Mouse (Mus musculus) frontal cortex, postnatal 36 days (tissue): Measurements from ENCODE around the gene P2rx1.

ENCODE experiments used
- DNase-seq, 2 experiments: peaks; one replicate each; pipeline ENCODE4 v3.0.0; 2022; ENCODE audit warnings: low spot score in 2 of 2

Gene P2rx1

DNA sequence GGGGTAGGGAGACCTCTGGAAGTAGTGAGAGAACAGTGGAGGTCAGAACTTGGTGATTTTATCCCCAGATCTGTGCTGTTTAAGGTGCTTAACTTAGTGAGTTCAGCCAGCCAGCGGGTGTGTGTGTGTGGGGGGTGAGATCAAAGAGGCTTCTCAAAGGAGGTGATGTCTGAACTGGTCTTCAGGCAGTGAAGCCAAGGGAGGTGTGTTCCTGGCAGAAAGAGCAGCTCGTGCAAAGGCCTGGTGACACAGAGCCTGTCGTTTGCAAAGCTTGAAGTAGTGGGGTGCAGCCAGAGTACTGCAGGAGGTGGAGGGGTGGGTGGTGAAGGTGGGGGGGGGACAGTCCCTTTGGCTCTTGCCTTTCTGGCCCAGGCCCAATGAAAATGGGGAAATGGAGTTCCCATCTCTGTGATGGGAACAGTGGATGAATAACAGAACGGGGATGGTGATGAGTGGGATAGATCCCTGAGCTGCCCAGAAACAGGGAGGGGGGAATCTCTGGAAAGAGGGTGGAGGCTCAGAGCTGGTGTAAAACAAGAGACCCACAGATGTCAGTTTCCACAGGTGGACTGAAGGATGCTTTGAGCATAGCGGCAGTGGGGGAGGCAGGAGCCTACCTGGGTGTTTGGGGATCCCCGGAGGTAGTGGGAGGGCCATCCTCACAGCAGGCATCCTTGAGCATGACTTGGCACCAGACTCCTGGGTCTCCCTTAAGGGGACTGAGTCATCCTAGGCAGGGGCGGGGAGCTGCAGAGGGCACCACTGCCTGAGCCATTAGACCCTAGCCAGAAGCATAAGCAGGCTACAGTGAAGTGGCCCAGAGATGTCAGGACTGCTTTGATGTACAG, 22.3 kb downstream of the P2rx1 start:
- DNase-seq, result no peak

DNA sequence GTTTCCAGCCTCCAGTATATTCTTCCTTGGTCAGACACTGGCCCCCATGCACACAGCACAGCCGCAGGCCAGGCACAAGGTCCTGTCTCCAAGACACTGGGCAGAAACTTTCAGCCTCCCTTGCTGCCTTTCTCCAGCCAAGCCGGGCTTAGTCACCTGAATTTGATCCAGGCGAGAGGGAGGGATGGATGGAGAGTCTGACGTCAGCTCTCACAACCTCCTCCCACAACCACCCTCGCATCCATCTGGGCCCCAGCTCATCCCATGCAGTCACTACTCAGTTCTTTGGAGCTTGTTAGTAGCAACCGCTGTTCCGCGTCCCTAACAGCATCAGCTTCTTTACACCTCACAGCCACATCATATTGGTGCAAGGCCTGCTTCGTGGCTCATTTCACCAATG, 24.2 kb downstream of the P2rx1 start:
- DNase-seq, result peak; percentile 89 to 94

DNA sequence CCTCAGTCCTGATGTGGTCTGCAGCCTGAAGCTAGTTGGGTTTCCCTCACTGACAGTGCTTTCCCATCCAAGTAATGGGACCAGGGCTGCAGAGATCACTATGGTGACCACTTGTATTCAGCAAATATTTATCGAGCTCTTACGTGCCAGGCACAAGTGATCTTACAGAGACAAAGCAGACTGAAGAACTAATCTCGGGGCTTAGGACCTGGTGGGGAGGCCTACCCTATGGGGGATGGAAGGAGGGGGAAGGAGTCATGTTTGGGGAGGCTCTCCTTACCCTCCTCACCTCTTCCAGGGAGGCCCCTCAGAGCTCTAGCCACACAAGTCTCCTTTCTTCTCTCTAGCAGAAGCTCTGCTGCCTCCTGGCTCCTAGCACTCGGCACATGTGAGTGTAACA, 24.9 kb downstream of the P2rx1 start:
- no peak for DNase-seq

DNA sequence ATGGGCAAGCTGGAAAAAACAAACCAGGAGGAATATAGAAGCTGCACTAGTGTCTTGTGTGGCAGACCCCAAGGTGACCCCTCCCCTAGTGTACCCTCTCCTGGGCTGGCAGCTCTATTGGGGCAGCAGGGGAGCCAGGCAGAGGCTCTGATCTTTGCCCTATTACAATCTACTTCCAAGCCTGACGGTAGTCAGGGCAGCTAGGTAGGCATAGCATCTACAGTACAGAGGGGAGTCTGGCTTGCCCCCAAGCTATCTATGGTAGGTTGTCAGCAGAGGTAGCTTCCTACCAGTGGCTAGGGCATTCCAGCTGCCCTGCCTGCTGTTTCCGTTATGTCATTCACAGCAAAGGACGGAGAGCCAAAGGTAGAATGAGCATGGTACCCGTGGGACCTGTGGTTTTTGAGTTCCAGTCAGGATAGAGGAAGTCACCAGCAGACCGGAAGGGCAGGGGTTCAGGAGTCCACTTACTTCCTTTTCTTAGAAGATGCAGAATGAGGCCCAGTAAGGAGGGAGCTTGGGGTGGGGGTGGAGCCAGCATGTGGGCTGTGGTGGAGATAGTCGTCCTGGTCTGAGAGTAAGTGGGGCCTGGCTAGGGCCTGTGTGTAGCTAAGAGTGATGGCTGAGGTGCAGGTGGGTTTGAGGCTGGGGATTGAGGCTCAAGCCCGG, 25.5 kb downstream of the P2rx1 start:
- no peak for DNase-seq

DNA sequence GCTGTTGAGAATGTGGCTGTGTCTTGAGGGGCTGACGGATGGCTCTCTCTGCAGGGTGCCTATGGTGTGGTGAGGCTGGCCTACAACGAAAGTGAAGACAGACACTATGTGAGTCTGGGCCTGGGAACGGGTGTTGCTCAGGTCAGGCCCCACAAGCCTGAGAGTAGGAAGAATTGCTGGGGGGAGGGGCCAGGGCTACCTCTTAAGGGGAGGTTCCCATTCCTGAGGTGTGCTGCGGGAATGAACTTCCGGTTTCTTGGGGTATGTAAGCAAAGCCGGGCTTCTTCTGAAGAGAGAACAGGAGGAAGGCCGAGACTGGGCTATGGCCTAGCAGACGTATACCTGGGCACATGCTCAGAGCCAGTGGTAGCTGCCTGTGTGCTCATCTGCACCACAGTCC, 28.1 kb downstream of the P2rx1 start:
- no peak for DNase-seq

DNA sequence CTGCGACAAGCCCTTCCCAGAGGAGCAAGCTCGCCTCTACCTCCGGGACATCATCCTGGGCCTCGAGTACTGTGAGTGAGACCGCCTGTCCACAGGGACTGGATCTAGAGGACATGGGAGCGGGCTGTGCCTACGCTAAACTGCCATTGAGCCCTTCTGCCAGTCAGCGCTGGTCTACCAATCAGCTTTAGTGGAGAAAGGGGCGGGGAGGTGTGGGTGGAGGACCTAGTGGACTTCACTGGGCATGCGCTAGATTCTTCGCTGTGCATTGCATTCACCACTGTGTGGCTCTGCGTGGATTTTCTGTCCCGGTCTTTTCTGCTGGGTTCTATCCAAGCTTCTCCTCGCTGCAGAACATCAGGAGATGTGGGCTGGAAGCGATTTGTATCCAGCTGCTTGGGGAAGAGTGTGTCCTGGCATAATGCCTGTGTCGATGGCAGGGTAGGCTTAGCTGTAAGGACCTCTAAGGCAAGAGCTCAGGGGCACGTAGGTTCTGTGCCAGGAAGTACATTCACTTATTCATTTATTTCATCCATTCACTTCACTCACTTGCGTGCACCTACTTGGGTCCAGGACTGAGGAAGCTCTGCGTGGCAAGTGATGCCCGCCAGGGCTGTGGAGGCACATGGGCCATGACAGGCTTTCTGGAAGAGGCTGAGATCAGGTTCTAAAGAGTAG, 32.1 kb downstream of the P2rx1 start:
- peak; percentile 88 to 94 for DNase-seq

DNA sequence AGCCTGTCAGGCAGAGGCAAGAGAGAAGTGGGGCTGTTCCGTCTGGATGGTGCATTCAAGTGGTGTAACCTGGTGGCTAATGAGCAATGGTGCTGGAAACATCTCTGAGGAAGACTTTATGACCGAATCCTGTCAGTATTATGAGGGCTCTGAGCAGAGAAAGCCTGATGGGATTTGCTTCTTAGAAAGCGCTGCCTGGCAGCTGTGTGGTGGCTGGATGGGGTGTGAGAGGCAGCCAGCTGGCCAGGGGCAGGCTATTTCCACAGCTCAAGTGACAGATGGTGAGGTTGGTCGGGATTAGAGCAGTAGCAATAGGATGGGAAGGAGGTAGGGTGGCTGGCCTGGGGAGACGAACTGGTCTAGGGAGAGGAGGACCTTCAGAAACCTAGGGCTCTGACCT, 32.6 kb downstream of the P2rx1 start:
- no peak for DNase-seq

DNA sequence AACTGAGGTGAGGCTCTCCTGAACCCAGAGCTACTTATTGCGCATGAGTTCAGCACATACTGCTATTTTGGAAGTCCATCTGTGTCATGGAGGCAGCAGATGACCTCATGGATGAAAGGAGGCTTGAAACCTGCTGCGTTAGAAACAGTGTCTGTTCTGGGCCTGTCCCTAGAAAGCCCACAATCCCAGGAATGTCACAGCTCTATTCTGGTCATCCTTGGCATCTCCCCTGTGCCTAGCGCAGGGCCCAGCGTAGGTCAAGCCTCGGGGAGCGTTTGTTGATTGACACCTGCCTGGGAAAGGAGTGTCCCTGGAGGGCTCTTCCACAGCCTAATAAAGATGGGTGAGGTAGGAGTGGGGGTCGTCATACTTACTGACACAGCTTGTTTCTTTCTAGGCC, 37.2 kb downstream of the P2rx1 start:
- no peak for DNase-seq

DNA sequence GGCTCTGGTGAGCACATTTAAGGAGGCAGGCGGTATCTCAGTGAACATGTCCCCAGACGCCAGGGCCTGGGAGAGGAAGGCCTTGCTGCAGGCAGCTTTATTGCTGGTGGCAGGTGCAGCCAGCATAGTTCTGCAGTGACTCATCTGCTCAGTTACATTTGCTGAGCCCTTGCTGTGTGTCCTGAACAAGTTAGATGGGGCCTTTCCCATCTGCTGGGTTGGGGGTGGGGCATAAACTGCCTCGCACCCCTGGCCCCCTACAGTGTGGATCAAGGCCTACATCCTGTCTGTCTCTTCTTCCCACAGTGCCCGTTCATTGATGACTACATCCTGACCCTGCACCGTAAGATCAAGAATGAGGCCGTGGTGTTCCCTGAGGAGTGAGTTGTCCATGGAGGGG, 38.0 kb downstream of the P2rx1 start:
- no peak for DNase-seq

DNA sequence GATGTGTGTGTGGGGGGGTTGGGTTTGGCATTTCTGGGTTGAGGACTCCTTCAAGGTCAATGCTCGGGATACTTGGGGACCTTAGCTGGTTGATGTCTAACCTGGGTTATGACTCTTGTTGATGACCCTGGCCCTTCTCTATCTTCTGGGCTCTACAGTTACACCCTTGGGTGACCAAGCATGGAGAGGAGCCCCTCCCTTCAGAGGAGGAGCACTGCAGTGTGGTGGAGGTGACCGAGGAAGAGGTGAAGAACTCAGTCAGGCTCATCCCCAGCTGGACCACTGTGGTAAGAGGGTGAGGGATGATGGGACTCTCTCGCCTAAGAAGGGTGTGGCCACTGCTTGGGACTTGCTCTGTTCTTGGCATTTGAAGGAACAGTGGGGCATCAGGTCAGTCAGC, 38.8 kb downstream of the P2rx1 start:
- no peak for DNase-seq

DNA sequence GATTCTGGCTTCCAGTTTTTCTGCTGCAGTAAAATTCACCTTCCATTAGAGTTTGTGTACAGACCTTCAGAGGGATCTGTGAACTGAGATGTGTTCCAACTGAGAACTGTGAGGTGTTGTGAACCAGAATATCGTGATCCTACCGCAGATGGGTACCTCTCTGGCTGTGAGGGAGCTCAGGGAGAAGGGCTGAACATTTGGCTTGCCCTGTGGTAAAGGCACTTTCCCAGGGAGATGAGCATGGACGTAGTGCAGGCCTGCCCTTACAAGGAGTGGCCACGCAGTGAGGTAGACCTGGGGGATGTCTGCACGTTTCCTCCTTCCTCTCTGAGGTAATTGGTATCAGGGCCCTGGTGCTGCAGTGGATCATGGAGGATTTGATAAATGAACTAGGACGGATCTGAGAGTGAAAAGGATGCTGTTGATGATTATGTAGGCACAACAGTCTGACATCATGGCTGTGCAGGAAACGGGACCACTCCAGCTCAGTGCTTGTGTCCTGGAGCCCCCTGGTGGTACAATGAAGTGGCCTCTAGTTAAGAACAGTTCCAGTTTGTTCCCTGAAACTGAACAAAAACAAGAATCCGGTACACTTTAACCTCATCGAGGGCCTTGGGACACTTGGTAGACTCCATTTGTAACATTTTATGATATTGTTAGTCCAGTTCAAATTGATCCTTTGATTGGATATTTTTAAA, 40.3 kb downstream of the P2rx1 start:
- peak in 1 of 2 experiments; percentile 68 for DNase-seq

DNA sequence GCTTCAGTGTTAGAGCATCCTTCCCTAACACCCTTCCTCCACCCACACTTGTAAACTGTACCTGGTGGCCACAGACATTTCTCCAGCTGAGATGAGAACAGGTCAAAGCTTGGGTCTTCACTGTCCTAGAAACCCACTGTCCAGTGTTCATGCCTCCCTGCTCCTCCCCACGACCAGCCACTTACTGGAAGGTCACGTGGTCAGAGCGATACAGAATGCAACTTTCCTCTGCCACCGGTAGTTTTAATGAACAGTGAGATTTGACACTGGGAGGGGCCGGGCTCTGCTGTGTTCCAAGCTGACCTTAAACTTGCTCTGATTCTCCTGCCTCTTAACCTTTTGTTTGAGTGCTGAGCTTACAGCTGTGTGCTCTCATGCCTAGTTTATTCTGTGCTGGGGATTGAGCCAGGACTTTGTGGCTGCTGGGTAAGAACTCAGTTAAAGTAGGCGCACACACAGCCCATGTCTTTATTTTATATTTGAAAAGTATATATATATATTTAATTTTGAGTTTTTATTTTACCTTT, 45.4 kb downstream of the P2rx1 start:
- DNase-seq, result no peak

DNA sequence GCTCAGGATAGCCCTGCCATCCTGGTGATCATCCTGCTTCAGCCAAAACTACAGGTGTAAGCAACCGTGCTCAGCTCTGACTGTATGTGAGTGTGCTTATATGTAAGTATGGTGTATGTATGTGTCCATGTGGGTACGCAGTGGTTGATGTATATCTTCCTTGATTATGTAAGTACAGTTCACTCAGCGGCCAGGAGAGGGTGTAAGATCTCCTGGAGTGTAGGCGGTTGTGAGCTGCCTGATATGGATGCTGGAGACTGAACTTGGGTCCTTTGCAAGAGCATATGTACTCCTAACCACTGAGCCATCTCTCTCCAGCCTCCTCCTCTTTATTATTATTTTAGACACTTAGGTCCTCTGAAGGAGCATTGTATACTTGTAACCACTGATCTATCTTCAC, 45.9 kb downstream of the P2rx1 start:
- no peak for DNase-seq

DNA sequence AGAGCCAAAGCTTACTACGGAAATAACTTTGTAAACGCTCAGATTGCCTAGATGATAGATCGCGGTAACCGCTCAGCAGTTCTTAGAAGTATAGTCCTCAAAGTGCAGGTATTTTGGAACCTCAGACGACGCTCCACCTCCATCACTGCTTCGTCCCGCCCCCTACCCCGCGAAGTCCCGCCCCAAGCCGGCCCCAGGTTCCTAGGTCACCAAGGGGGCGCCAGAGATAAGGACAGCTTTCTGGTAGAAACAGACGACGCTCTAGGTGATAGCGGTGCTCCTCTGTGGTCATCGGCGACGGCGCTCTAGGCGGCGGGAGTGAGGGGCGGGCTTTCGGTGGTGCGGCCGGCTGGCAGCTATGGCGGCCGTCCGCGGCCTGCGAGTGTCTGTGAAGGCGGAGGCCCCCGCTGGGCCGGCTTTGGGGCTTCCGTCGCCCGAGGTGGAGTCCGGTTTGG, 48.7 kb downstream of the P2rx1 start, which contains the start of gene Ncbp3:
Gene Ncbp3 (plus strand): TSS at position 242 of the 455 bp plus-strand sequence.
- DNase-seq, result peak; percentile 96 to 97

DNA sequence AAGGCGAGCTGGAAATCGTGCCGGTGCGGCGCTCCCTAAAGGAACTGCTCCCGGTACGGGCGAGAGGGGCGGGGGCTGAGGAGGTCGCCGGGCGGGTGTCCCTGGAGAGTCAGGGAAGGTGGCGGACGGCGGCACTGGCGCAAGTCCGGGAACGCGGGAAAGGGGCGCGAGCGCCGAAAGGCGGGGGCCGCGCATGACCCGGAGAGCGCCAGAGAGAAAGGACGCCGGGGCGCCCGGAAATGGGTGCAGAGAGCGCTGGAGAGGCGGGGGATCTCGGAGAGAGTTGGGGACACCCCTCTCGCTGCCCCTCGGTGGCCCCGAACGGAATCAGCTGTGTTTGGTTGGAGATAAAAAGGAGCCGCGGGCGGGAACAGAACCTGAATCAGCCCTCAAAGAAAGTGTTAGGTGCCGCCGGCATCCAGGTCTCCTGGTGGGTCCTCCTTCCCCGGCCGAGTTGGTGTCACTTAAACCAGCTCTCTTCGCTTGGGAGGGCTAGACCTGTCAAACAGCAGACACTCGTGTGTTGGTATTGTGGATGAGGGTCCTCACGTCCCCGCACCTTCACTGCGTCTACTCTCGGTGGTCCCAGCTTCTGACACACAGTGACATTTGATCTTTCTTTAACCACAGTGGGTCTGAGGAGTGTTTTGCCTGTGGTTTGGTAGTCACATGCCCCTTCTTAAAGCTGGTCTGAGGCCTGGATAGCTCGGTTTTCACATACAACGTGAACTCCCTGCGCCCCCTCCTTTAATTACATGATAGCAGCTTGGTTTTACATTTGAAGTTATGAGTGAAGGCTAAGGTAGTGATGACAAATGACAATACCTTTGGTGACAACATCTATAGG, 49.4 kb downstream of the P2rx1 start:
- DNase-seq, result peak in 1 of 2 experiments; percentile 31

DNA sequence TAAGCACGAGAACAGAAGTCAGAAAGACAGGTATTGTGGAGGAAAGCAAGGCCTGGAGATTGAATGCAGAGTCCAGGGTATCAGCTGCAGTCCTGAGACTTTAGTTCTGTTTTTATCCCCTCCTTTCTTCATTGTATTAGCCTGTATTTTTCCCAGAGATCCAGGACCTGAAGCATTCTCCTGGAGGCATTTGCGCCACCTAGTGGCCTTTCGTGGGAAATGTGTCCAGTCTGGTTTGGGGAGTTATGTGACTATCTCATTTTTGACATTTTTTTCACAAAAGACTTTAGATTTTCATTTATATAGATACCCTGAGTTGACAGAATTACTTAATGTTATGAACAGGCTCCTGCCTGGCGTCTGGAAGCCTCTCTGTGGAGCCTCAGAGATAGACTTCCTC, 50.4 kb downstream of the P2rx1 start:
- peak; percentile 73 to 84 for DNase-seq

DNA sequence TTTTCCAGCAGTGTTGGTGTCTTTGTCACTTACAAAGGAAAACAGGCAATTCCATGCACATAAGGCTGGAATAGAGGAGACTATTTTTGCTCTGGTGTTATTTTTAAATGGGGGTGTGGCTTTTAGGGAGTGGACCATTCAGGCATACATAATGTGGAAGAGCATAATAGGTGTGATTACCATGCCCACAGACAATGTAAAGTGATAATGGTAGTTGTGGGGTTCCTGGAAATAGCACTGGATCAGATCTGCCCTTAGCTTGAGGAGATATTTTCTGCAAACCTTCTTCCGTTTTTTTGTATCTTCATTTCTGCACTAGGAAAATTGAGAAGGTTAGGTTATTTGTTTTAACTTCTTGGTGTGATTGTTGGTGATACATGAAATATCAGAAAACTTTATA, 53.9 kb downstream of the P2rx1 start:
- no peak for DNase-seq

DNA sequence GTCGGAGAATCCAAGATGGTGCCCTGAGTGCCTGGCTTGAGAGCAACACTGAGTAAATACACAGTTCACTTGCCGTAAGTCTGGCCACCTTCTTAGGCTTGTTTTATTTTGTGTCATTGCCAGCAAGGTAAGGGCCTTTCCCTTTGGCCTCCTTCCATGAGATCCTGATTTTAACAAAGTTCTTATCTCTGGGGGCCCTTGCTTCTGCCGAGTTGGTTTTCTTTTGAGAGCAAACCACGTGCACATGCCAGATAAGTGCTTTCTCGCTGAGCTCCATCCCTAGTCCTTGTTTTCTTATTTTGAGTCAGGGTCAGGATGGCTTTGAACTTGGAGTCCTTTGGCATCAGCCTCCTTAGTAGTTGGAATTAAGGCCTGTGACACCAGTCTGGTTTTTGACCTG, 58.8 kb downstream of the P2rx1 start:
- no peak for DNase-seq

DNA sequence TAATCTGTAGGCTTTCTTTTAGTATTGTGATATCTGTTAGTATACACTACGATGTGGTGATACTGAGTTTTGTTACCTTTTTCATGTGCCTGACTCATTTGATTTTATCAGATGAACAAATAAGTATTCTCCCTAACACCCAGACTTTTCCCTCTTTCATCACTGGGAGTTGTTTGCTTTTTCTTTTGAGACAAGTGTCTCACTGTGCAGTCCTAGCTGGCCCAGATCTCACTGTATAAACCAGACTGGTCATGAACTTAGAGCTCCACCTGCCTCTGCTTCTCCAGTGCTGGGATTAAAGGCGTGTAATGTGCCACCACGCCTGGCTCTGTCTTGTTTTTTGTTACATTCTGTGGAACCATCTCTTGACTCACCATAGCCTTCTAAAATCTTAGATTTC, 60.7 kb downstream of the P2rx1 start:
- DNase-seq, result no peak

DNA sequence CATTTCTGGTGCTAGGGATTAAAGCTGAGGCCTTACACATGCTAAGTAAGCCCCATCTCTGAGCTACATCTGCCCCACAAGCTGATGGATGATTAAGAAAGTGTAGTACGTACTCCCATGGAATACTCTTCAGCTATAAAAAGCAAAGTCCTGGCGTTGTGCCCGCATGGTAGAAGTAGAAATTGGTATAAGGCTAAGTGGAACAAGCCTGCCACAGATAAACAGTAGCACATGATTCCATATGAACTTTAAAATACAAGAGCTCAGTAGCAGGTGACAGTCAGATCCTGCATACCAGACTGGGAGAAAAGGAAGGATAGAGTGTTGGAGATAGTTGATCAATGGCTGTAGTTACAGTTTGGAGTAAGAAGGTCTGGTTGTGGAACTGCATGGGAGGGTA, 62.5 kb downstream of the P2rx1 start:
- DNase-seq, result no peak
